Mouse (Mus musculus): Measurements from ENCODE around the gene Samd1.

The Samd1 gene

DNA sequence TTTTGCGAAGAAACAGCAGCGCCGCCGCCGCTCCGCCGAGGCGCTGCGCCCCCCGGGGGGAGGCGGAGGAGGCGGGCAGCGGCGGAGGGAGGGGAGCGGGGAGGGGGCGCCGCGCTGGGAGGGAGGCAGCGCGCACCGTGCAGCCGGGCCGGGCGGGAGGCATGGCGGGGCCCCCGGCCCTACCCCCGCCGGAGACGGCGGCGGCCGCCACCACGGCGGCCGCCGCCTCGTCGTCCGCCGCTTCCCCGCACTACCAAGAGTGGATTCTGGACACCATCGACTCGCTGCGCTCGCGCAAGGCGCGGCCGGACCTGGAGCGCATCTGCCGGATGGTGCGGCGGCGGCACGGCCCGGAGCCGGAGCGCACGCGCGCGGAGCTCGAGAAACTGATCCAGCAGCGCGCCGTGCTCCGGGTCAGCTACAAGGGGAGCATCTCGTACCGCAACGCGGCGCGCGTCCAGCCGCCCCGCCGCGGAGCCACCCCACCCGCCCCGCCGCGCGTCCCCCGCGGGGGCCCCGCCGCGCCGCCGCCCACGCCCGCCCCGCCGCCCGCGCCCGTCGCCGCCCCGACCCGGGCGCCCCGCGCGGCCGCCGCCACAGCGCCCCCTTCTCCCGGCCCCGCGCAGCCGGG, at the start of gene Samd1:
Samd1 (plus strand) TSS at position 162 of the 631 bp plus-strand sequence.
- DNase-seq (ENCODE audit: low spot score) = no peak

DNA sequence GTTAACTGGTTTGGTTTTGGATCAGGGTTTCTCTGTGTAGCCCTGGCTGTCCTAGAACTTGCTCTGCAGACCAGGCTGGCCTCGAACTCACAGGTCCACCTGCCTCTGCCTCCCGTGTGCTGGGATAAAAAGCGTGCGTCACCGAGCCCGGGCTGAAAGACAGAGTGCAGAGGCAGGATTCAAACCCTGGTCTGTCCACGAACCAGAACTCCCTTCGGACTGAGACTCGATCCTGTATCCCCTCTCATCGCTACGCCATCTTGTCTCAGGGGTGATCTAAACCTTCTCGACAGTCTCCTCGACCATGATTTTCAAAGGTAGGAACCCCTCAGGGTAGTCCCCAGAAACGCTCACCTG, 42.7 kb upstream of the Samd1 start:
- no peak for DNase-seq (ENCODE audit: low spot score)

GRCm38 (mm10) chr8:83955106-83955957, 42.1 kb upstream of the Samd1 start, which contains the start of the genes Gm10644 and Asf1b:
Gene Gm10644 (minus strand): TSS chr8:83955205.
Gene Asf1b (plus strand): TSS chr8:83955507.
- peak; percentile 99 for DNase-seq (ENCODE audit: low spot score)

DNA sequence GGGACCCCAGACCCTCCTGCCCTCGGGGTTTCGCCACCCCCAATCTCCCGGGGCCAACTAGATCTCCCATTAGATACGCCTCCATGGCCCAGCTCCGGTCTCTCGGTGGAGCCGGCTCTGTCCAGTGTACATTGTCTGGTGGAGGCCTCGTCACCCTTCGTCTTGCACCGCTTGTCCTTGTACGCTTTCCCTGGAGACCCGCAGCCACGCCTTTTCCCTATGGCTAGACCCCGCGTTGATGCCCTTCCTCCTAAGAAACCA, 41.6 kb upstream of the Samd1 start:
- DNase-seq (ENCODE audit: low spot score) = no peak

DNA sequence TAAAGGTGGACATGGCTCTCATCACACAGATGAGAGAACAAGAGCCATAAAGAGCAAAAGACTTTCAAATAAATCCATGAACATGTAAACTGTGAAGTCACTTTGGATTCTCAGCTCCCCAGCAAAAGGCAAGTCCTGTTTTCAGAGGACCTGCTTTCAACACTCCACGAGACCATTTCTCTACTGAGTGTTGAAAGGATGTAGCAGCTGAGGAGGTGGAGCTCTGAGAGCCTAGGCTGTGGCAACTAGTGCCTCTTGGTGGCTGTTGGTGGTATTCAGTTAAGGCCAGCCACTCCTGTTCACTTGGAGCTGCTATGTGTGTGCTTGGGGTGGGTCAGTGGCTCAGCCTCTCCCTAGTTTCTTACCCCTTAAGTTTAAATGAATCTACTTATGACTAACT, 40.7 kb upstream of the Samd1 start:
- DNase-seq (ENCODE audit: low spot score) = no peak

- DNase-seq (ENCODE audit: low spot score) = no peak
Measured at GRCm38 (mm10) chr8:83964015-83964765, 33.3 kb upstream of the Samd1 start.

GRCm38 (mm10) chr8:83967701-83968100, 29.8 kb upstream of the Samd1 start:
- no peak for DNase-seq (ENCODE audit: low spot score)

DNA sequence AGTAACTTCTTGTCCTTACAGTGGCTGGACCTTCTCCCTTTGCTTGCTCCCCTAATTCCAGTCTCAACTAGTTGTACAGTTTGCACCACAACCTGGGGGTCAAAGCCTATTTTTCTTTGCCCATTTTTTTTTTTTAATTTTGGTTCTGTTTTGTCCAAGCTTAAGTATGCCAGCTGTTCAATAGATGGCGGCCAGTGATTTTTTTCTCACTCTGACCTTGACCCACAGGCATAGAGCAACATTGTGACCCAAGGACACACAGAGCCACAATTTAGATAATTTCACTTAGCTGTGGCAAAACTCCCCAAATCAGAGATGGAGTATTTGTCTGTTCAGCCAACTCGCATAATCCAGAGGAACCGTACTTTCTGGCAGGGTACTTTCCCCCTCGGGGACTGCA, 26.4 kb upstream of the Samd1 start:
- no peak for DNase-seq (ENCODE audit: low spot score)

- DNase-seq (ENCODE audit: low spot score) = no peak
Measured at GRCm38 (mm10) chr8:83971661-83972060, 25.8 kb upstream of the Samd1 start.

DNA sequence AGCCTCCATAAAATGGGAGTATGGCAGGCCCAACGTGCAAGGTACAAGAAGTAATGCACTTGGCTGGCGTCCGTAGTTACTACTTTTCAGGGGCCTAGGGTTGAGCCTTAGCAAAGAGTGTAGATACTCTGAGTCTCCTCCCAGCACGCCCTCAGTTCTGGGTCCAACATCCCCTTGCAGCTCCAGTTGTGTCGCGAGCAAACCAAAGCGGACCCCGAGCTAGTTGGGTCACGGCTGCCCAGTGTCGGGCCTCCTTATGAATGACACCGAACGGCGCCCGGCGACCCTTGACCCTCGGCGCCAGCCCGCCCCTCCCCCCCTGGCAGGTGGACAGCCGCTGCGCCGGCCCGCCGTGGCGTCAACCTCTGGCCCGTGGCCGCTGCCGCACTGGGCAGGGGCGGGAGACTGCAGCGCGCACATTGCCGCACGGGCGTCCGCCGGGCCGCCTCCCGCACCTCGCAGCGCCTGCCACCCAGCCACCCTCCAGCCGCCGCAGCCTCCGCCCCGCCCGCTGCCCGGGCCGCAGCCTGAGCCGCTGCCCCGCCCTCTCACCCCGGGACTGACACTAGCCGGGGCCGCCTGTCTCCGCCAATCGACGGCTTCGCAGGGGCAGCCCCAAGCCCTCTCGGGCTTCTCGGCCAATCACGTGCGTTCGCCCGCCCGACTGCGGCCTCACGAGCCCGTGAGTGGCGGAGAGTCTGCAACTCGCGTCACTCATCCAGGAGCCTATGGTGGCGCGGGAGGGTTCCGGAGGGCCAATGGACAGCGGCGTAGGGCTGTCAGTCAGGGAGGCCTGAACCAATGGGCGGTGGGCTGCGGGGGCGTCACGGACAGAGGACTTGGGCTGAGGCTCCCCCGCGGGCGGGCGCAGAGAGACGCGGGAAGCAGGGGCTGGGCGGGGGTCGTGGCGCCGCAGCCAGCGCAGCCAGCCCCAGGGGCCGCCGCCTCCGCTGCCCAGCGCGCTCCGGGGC, 25.0 kb upstream of the Samd1 start, which contains the start of gene Prkaca:
Prkaca (plus strand) TSS at position 844 of the 971 bp plus-strand sequence.
- DNase-seq (ENCODE audit: low spot score) = peak; percentile 98

- DNase-seq (ENCODE audit: low spot score) = no peak
Measured at GRCm38 (mm10) chr8:83973161-83974031, 24.1 kb upstream of the Samd1 start.

GRCm38 (mm10) chr8:83974521-83974920, 23.0 kb upstream of the Samd1 start:
- no peak for DNase-seq (ENCODE audit: low spot score)

GRCm38 (mm10) chr8:83976101-83976630, 21.3 kb upstream of the Samd1 start:
- no peak for DNase-seq (ENCODE audit: low spot score)

DNA sequence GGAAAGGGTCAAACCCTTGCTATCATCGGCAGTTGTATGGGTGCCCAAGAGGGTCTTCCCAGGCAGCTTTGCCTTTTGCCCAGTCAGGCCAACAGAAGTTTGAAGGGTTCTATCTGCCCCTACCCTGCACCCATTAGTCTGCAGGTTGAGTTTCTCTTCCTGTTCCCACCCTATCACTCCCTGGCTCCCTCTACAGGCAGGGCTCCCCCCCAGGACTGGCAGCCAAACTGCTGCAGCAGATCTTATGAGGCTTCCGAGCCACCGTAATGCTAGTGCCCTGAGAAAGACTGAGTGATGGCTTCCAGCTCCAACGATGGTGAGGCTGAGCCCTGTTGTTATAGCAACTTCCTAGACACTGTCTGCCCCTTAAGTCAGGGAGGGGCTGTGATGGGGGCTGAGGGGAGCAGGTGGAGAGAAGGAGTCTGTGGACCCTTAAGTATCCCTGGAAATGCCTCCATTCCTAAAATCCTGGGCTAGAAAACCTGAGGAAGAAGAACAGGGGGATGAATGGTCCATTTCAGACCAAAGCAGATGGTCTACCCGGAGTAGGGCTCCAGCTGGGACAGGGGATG, 20.6 kb upstream of the Samd1 start:
- no peak for DNase-seq (ENCODE audit: low spot score)

DNA sequence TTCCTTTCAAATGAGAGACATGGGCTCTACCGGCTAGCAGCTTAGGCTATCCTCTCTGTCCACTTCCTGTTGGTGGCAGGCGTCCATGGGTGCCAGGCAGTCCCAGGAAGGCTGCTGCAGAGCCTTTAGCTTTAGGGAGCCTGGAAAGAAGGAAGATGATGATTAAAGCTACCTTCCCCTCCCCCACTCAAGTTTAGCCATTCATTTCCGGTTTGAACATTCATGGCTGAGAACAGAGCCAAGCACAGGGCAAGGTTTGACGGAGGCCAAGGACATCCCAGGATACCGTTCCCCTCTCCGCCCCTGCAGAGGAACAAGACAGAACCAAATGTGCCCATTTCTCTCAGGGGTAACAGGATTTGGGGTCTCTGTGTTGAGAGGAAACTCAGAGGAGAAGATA, 19.8 kb upstream of the Samd1 start:
- DNase-seq (ENCODE audit: low spot score) = no peak

DNA sequence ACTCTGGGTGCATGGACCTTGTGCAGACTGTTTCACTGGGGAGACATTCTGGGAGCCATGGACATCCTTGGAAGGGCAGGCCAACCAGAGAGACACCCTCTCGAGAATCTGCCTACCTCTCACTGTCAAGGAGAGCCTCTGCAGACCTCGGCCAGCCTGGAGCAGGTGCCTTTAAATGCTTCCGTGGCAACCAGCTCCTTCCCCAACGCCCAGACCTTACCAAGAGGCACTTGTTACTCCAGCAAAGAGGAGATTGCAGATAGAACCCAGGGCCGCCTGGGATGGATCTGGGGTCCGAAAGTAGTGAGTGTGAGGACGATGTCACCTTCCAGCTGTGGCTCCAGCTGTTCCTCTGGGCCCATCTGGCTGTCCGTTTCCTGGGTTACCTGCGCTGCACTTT, 19.3 kb upstream of the Samd1 start:
- no peak for DNase-seq (ENCODE audit: low spot score)

DNA sequence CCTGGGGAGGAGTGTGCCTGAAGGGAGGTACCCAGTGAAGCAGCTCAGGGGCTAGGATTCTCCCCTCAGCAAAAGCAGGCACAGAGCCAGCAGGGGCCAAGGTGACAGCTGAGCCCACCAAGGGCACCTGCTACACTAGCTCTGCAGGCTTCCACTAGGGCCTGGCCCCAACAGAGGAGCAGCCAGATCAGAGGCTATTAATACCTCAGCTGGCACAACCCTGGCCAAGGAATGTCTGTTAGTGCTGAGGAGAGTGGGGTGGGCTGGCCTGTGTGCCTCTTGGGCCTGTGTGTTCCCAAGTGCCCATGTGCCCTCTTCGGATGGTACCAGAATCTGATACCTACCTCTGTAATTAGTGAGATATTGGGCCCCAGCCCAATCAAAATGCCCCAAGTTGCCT, 17.2 kb upstream of the Samd1 start:
- DNase-seq (ENCODE audit: low spot score) = no peak

DNA sequence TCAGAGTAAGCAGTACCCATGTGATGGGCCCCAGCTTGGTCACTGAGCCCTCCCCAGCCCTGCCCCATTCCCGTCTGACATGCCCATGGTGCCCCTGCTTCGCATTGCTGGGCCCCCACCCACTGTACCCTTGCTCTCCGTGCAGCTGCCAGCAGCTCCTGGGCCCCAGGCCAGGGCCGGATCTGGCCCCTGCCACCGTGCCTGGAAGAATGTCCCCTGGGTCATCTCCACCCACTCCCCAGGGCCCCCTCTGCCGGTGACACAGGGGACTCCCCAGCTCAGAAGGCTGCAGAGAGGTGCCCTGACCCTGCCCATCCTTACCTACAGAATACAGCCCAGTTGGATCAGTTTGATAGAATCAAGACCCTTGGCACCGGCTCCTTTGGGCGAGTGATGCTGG, 16.6 kb upstream of the Samd1 start:
- DNase-seq (ENCODE audit: low spot score) = no peak

- DNase-seq (ENCODE audit: low spot score) = no peak
Measured at GRCm38 (mm10) chr8:83981533-83981932, 15.9 kb upstream of the Samd1 start.

- no peak for DNase-seq (ENCODE audit: low spot score)
Measured at GRCm38 (mm10) chr8:83982449-83982848, 15.0 kb upstream of the Samd1 start.

Data from urinary bladder, postnatal 14 days (tissue).